Mouse (Mus musculus): ENCODE measurements around the gene Spint5. TPM values are rescaled to one million over a fixed set of nuclear protein-coding genes. Genes with fewer than 3 reads are reported as not detected.
"Not testable (repeated sequence)": the region's sequence is repeated elsewhere in the genome, so short reads cannot be mapped to it uniquely, and the experiment has no call there.

Gene Spint5
- total RNA-seq (2021), result not detected

GRCm38 (mm10) chr2:164715005-164715404, at the start of gene Spint5:
Gene Spint5 (plus strand): TSS chr2:164715305.
- intact Hi-C loops (cut with DNase I), result no loop called here
- DNase-seq, result no peak

DNA sequence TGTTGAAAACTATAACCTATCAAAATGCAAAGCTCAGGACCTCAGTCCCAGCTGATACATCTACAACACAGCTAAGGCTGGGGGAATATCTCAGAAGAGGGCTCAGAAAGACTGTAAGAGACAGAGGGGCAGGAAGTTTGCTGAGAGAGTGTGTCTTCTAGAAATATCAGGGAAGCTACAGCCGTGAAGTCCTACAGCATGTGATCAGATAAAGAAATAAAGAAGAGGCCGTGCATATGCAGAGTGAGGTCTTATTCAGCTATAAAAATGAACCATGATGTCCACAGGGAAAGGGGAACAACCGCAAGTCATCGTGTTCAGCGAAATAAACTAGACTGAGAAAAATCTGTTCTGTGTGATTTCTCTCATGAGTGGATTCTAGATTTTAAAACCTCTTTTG, 44.8 kb upstream of the Spint5 start:
- intact Hi-C loops (cut with DNase I), result no loop called here
- no peak for DNase-seq

DNA sequence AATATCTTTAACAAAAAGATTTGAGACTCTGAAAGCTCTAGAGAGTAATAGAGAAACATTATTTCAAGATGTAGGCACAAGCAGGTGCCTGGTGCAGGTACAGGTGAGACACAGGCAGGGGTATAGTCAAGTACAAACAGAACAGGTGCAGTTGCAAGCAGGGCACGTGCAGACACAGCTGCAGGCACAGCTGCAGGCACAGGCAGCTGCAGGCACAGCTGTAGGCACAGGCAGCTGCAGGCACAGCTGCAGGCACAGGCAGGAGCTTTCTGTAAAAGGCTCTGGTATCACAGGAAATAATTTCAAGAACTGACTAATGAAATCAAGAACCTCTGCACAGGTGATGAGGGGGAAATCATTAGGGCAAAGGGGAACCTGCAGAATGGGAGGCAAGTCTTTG, 44.2 kb upstream of the Spint5 start:
- no peak for DNase-seq
- intact Hi-C loops (cut with DNase I), result no loop called here

DNA sequence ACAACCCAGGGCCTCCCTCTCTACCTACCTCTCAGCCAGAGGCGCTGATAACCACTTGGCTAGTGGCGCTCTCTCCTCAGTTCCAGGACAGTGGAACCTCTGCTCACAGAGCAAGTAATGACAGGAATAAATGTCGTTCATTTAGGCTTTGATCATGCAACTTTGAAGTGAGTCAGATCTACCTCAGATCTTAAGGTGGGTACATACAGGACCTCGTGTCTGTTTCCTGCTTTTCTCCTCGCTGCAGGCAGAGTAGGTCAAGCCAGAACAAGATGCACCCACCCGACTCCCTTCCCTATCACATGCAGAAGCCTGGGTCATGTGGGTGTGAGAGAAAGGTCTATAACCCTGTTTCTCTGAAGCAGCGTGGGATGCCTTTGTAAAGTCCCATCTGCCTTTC, 41.1 kb upstream of the Spint5 start, which contains the start of gene Wfdc11:
Gene Wfdc11 (minus strand): TSS at position 101 of the 400 bp plus-strand sequence.
- no peak for DNase-seq
- intact Hi-C loops (cut with DNase I), result no loop called here

- DNase-seq, result no peak
- intact Hi-C loops (cut with DNase I), result no loop called here
Measured at GRCm38 (mm10) chr2:164676103-164676502, 39.0 kb upstream of the Spint5 start.

DNA sequence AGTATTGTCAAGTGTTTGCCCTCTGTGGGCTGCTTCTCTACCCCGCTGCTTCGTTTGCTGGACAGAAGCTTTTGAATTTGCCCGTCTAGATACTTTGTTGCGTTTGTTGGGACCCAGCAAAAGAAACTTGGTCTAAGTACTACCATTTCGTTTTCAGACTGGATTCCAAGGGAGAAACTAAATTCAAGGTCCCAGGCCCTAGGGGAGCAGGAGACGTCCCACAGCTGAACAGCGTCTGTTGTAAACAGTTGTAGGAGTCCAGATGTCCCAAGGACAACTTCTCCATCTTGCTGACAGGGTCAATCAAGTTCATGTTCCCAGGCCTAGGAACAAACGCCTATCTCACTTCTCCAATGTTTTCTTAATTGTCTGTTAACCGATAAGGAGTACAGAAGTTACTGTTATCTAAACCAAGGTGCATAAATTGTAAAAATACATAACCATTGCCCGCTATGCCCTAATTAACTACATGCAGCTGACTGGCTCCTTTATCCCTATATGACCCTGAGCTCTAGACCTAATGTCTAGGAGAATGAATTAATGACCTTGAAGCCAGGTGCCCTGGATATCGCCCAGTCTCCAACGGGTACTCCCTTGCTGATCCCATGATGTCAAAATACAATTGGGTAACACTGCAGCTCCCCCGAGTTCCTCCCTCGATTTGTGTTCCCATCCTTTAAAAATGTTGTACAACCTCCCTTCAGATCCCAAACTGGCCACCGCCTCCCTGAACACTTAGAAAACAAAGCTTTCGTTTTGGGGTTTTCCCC, 38.0 kb upstream of the Spint5 start:
- no peak for DNase-seq
- intact Hi-C loops (cut with DNase I), result no loop called here

DNA sequence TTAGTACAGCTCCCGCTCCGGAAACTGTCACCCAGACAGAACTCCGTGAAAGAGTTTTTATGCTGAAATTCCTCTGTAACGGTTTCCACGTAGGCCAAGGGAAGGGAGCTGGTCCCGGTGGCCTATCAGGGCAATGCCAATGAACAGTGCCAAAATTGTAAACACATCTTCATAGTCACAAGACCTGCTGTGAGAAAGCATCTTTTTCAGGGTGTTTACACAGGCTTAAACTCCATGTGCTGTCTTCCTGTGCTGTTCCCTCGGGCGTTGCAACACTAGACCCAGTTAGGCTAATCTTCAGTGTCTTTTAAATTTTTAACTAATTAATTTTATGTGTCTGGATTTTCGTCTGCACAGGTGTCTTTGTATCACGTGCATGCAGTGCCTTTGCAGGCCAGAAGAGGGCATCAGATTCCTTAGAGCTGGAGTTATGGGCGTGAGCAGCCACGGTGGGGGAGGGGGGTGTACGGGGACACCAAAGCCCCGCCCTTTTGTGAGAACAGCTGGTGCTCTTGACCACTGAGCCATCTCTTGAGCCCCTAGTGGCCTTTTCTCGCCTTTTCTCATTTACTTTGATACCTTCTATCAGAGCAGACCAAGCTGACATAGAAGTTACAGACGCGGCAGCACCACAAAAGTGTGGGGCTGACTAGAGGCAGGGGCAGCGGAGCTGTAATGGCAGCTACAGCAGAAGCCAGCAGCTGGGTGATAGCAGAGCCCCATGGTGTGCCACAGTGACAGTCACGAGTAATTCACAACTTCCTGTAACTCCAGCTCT, 36.1 kb upstream of the Spint5 start:
- DNase-seq, result peak; percentile 79
- intact Hi-C loops (cut with DNase I), result no loop called here

DNA sequence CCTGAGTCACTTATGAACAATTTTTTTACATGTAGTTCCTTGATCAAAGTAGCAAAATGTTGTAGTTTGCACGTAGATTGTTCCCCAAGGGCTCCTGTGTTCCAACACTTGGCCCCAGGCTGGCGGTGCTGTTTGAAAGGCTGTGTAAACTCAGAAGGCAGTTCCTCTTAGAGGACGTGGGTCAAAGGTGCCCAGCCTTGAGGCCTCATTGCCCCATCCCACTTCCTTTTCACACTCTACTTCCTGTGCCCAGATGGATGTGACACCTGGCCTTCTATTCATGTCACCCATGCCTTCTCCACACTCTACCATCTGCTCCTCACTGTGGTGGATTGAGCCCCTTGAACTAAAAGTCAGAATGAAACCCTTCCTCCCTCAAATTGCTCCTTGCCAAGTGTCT, 35.2 kb upstream of the Spint5 start:
- no peak for DNase-seq
- intact Hi-C loops (cut with DNase I), result no loop called here

DNA sequence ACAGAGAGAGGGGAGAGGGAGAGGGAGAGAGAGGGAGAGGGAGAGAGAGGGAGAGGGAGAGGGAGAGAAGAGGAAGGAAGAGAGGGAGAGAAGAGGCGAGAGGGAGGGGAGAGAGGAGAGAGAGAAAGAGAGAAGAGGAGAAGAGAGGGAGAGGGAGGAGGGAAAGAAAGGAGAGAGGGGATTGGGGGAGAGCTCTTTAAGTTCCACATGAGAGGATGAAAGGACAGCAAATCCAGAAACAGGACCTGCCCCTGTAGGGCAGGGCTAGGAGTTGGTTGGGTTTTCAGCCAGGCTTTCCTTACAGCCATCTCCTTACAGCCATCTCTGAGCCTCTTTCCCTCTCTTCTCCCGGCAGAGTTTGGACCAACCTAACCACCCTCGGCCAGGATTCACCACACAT, 30.3 kb upstream of the Spint5 start, which contains the start of gene Wfdc13:
Gene Wfdc13 (plus strand): TSS at position 301 of the 400 bp plus-strand sequence.
- intact Hi-C loops (cut with DNase I), result no loop called here
- DNase-seq, result no peak

DNA sequence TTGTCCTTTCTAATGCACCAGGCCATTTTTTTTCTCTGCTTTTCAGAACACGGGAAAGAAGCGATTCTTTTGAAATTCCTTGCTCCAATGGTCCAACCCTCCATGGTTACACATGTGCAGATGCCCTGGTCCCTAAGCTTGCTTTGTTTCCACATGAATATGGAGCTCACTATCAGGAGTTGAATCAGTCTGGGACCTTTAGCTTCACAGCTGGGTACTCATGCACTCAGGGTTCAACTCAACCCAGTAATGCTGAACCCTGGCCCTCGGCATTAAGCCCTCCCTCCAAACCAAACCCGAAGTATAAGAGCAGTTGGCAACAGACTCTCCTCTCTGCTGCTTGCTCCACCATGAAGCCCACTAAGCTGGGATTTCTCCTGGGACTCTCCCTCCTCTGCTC, 16.9 kb upstream of the Spint5 start, which contains the start of gene Spint4:
Gene Spint4 (plus strand): TSS at position 301 of the 400 bp plus-strand sequence.
- no peak for DNase-seq
- intact Hi-C loops (cut with DNase I), result no loop called here

DNA sequence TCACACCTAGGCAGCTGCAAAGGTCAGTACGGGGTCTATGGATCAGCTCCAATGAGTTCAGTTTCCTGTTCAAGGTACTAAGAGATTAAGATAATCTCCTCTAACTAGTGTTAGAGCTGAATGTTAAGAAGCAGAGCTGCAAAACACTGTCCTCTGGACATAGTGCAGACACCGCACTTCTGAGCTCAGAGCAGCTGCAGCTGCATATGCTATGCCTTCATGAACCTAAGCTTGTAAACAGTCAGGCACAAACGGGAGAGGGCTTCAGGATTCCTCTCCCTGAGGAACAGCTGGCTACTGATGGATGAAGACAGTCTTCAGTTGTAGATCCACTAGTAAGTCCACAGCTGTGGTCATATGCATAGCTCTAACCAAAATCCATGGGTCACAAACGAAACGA, 14.1 kb upstream of the Spint5 start:
- intact Hi-C loops (cut with DNase I), result no loop called here
- DNase-seq, result no peak

- intact Hi-C loops (cut with DNase I), result no loop called here
- DNase-seq, result no peak
Measured at GRCm38 (mm10) chr2:164701761-164702160, 13.3 kb upstream of the Spint5 start.

DNA sequence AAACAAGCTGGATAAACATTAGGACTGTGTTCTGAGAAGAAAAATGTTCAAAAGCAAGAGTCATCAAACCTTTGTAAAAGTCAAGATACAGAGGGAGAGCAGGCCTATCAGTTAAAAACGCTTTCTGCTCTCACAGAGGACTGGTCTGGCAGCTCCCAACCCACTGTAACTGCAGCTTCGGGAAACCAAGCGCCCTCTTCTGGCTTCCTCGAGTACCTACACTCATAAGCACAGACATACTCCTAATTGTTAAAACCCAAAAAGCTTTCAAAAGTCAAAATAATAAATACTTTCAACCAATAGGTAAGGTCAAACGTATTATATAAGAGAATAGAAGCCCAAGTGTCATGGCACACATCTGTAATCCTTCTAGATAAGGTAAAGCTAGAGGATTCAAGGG, 10.9 kb upstream of the Spint5 start:
- no peak for DNase-seq
- intact Hi-C loops (cut with DNase I), result no loop called here

GRCm38 (mm10) chr2:164705328-164705727, 9.8 kb upstream of the Spint5 start:
- DNase-seq, result no peak
- intact Hi-C loops (cut with DNase I), result no loop called here

- intact Hi-C loops (cut with DNase I), result no loop called here
- no peak for DNase-seq
Measured at GRCm38 (mm10) chr2:164705991-164706390, 9.1 kb upstream of the Spint5 start.

- DNase-seq; intact Hi-C loops (cut with DNase I): not testable (repeated sequence)
Measured at GRCm38 (mm10) chr2:164716194-164716786, 1.2 kb downstream of the Spint5 start.

- intact Hi-C loops (cut with DNase I), result no loop called here
Measured at GRCm38 (mm10) chr2:164723276-164723675, 8.2 kb downstream of the Spint5 start.

GRCm38 (mm10) chr2:164725895-164726619, 11.0 kb downstream of the Spint5 start:
- DNase-seq, result peak; percentile 70
- intact Hi-C loops (cut with DNase I), result loop anchor here (2.0 kb wide), 1 partner anchor 133 kb away; the partner anchor contains the start of gene Eppin

More at GRCm38 (mm10) chr2:164723276-164723675, 8.2 kb downstream of the Spint5 start:
- no peak for DNase-seq

DNA sequence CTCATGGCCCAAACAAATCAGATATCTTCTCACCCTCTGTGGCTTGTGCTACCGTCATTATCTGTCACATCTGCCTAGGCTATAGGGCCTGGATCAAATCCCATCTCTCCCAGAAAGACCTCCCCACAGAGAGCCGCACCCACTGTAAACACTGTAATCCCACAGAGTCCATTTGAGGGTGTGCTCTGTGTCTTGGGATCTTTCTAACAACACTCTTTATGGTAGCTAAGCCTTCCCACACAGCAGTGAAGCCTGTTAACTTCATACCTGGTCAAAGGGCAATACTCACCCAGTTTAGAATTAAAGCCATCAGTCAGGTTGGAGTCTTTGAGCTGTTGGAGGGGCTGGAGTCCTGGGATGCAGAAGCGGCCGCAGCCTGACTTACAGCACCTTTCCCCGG, 16.6 kb downstream of the Spint5 start:
- intact Hi-C loops (cut with DNase I), result no loop called here
- no peak for DNase-seq

- DNase-seq, result no peak
- intact Hi-C loops (cut with DNase I), result no loop called here
Measured at GRCm38 (mm10) chr2:164733259-164733658, 18.2 kb downstream of the Spint5 start.

DNA sequence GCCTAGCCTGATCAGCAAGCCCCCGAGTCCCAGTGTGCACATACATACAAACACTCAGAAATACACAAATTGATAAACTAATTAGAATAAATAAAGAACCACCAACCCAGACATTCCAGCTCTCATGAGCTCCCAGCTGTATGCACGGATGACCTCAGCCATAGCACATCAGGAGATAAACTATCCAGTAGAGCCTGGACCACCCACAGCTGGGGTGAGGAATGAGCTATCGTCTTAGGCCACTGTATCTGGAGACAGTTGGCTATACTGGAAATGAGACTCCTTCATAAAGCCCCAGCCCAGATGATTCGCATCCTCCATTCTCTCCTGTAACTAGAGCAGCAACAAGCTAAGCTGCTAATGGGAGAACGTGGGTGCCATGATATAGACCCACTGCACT, 19.7 kb downstream of the Spint5 start:
- DNase-seq, result no peak
- intact Hi-C loops (cut with DNase I), result no loop called here

All from left cerebral cortex, postnatal 4 days (tissue).